Mouse (Mus musculus): ENCODE measurements at regions not wholly inside any gene's neighbourhood (a gene's known extent, or its start where the extent isn't known, plus 50 kb on each side); places are given as distances from the start of the nearest gene placed in this dataset.

DNA sequence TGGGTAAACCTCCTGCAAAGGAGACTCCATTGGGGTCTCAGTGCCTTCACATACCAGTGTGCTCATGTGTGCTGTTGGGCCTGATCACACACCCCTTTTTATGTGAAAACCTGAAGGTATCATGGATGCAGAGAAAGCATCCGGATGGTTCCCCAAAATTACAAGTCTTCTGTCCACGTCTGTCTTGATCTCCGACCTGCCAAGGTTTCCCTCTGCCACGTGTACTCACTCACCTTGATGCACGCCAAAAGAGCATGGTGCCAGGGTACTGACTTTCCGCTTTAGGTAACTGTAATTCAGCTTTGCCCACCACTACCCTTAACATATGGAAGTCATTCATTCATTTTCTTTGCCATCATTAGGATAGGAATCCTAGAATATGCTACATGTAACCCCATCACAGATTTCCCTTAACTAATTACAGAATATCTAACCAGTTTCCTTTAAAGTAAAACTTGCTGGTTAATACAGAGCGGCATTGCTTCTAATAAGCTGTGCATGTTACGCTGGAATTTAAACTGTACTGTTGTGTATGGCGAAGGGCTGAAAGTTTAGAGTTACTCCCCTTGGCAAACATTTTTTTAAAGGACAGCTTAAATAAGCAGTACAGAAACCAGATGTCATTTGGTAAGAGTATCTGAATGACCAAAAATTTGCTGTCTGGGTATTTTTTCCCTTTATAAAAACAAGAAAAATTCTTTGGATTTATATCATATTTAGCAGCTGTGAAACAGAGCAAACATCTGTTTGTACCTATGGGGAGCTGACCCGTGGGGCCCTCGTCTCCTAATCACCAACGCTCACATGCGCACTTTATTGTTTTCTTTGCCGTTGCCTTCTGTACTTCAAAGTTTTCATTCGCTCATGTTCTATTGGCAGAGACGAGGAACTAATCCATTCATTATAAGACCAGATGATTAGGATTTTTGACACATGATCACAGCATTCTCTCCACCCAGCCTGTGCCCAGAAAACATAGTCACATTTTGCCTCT lies 131.4 kb upstream of the Gm15217 start:
- TF ChIP-seq CTCF (IDR thresholded peaks at IDR 0.05; ENCODE audit: low read depth): no peak
- no peak for ATAC-seq
- WGBS: 73% methylated on average over 16 of the region's 16 CpGs
- Histone ChIP-seq H3K9ac (ENCODE audit: low read depth, low read length) (no peak overlapping the region), H3K27ac (ENCODE audit: low read depth, low read length) (no peak overlapping the region), H3K36me3 (ENCODE audit: control insufficient read depth, insufficient read depth) (no peaks in the 10 kb centered on the region), H3K4me3 (ENCODE audit: low read depth, low read length) (no peak overlapping the region), H3K9me3 (ENCODE audit: control insufficient read depth) (no peaks in the 10 kb centered on the region), H3K4me2 (replicated peaks; ENCODE audit: low read depth) (no peak overlapping the region), H3K27me3 (replicated peaks; ENCODE audit: control insufficient read depth, insufficient read depth, low read length) (no peaks in the 10 kb centered on the region), H3K4me1 (replicated peaks; ENCODE audit: control insufficient read depth, insufficient read depth, low read length) (no peaks in the 10 kb centered on the region)

DNA sequence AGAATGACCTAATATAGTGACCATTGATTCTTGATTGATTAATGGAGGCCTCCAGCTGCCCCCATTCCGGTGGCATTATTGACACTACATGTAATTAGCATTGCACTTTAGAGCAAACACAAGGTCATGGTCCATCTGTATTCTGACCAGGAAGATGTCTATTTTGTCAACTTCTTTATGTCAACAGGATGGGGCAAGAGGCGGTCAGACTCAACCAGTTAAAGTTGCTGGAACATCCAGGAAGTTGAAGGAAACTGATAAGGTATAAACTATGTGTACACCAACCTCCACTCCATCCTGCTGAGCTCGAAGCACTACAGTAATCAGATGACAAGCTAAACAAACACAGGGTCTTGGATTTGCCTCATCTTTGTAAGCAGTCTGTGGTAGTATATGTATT lies 130.1 kb upstream of the Gm15217 start:
- ATAC-seq: no peak
- Histone ChIP-seq H3K4me3 (ENCODE audit: low read depth, low read length) (no peak overlapping the region), H3K4me2 (replicated peaks; ENCODE audit: low read depth) (no peak overlapping the region), H3K9me3 (ENCODE audit: control insufficient read depth) (no peaks in the 10 kb centered on the region), H3K36me3 (ENCODE audit: control insufficient read depth, insufficient read depth) (no peaks in the 10 kb centered on the region), H3K27me3 (replicated peaks; ENCODE audit: control insufficient read depth, insufficient read depth, low read length) (no peaks in the 10 kb centered on the region), H3K4me1 (replicated peaks; ENCODE audit: control insufficient read depth, insufficient read depth, low read length) (no peaks in the 10 kb centered on the region), H3K9ac (ENCODE audit: low read depth, low read length) (no peak overlapping the region), H3K27ac (ENCODE audit: low read depth, low read length) (no peak overlapping the region)
- WGBS: 43% methylated on average over 3 of the region's 3 CpGs
- no peak for TF ChIP-seq CTCF (IDR thresholded peaks at IDR 0.05; ENCODE audit: low read depth)

DNA sequence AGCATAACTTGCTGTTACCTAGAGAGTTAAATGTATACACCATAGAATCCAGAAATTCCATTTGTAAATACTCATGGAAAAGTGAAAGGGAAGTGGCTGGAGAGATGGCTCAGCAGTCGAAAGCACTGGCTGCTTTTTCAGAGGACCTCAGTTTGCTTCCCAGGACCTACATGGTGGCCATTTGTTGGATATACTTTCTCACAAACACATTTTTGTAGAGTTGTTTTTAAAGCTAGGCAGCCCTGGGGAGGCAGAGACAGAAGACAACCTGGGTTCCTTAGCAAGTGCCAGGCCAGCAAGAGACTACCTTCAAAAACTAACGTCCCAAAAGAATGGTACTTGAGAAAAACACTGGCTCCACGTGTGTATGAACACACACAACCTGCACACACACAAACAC lies 124.0 kb upstream of the Gm15217 start:
- 52% methylated on average over 3 of the region's 3 CpGs for WGBS
- Histone ChIP-seq H3K4me2 (replicated peaks; ENCODE audit: low read depth) (no peak overlapping the region), H3K9ac (ENCODE audit: low read depth, low read length) (no peak overlapping the region), H3K4me1 (replicated peaks; ENCODE audit: control insufficient read depth, insufficient read depth, low read length) (no peaks in the 10 kb centered on the region), H3K27me3 (replicated peaks; ENCODE audit: control insufficient read depth, insufficient read depth, low read length) (no peaks in the 10 kb centered on the region), H3K36me3 (ENCODE audit: control insufficient read depth, insufficient read depth) (no peaks in the 10 kb centered on the region), H3K4me3 (ENCODE audit: low read depth, low read length) (no peak overlapping the region), H3K27ac (ENCODE audit: low read depth, low read length) (no peak overlapping the region), H3K9me3 (ENCODE audit: control insufficient read depth) (no peaks in the 10 kb centered on the region)
- no peak for ATAC-seq
- no peak for TF ChIP-seq CTCF (IDR thresholded peaks at IDR 0.05; ENCODE audit: low read depth)

DNA sequence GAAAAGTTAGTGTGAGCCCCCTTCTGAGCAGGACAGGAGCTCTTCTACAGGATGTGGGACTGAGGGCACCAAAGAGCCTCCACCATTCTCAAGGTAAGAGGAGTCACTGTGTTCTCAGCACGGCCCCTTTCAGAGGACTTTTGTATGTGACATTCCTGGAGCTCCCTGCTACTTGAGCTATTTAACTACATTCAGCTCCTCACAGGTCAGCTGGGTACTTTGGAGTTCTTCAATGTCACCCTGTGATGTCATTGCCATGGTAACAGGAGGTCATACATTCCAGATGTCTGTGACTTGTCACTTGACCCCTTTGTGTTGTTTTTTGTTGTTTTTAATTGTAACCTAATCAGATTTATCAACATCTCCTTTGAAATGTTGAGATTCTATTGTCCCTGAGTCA lies 122.9 kb upstream of the Gm15217 start:
- TF ChIP-seq CTCF (IDR thresholded peaks at IDR 0.05; ENCODE audit: low read depth): no peak
- no peaks in the 10 kb centered on the region for H3K27me3 ChIP-seq (replicated peaks; ENCODE audit: control insufficient read depth, insufficient read depth, low read length)
- no peak overlapping the region for H3K9ac ChIP-seq (ENCODE audit: low read depth, low read length)
- ATAC-seq: no peak
- WGBS: 27% methylated on average over 1 of the region's 1 CpGs
- H3K9me3 ChIP-seq (ENCODE audit: control insufficient read depth): no peaks in the 10 kb centered on the region
- no peaks in the 10 kb centered on the region for H3K36me3 ChIP-seq (ENCODE audit: control insufficient read depth, insufficient read depth)
- H3K4me2 ChIP-seq (replicated peaks; ENCODE audit: low read depth): no peak overlapping the region
- H3K4me1 ChIP-seq (replicated peaks; ENCODE audit: control insufficient read depth, insufficient read depth, low read length): no peaks in the 10 kb centered on the region
- no peak overlapping the region for H3K27ac ChIP-seq (ENCODE audit: low read depth, low read length)
- no peak overlapping the region for H3K4me3 ChIP-seq (ENCODE audit: low read depth, low read length)

DNA sequence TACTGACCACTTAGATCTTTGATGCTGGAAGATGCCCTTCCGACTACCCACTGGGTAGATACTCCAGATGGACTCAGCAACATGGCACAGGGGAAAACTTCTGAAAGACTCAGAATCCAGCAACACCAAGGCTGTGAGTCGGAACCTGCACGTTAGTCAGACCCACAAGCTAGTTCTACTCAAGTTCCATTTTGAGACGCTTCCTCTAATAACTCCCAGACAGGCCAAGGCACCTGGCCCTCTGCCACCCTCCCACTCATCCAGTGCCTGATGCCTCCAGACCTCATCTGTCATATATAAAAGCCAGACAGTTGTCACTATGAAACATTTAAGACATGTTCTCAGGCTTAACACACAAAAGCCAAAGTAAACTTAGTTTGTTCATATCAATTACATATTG lies 121.9 kb upstream of the Gm15217 start:
- no peak for TF ChIP-seq CTCF (IDR thresholded peaks at IDR 0.05; ENCODE audit: low read depth)
- no peak for ATAC-seq
- Histone ChIP-seq H3K27me3 (replicated peaks; ENCODE audit: control insufficient read depth, insufficient read depth, low read length) (no peaks in the 10 kb centered on the region), H3K4me2 (replicated peaks; ENCODE audit: low read depth) (no peak overlapping the region), H3K4me3 (ENCODE audit: low read depth, low read length) (no peak overlapping the region), H3K9ac (ENCODE audit: low read depth, low read length) (no peak overlapping the region), H3K4me1 (replicated peaks; ENCODE audit: control insufficient read depth, insufficient read depth, low read length) (no peaks in the 10 kb centered on the region), H3K9me3 (ENCODE audit: control insufficient read depth) (no peaks in the 10 kb centered on the region), H3K36me3 (ENCODE audit: control insufficient read depth, insufficient read depth) (no peaks in the 10 kb centered on the region), H3K27ac (ENCODE audit: low read depth, low read length) (no peak overlapping the region)
- WGBS: 82% methylated on average over 4 of the region's 4 CpGs

DNA sequence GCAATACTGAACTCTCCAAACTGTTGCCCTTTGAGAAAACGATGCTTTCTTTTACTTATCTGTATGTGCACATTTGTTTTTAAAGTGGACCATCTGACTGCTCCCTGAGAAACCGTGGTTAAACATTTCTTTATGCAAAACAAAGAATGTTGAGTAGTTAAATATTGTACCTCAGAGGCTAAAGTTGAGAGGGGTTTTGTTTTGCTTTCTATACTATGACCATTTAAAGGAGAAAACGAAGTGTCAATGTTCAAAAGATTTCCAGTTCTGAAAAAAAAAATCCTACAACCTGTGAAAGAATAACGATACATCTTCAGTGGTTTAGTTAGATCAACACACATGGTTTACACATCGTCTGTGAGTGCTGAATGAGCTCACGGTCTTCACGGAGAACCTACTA lies 120.7 kb upstream of the Gm15217 start:
- WGBS: 56% methylated on average over 7 of the region's 7 CpGs
- Histone ChIP-seq H3K4me2 (replicated peaks; ENCODE audit: low read depth) (no peak overlapping the region), H3K9me3 (ENCODE audit: control insufficient read depth) (no peaks in the 10 kb centered on the region), H3K27me3 (replicated peaks; ENCODE audit: control insufficient read depth, insufficient read depth, low read length) (no peaks in the 10 kb centered on the region), H3K4me1 (replicated peaks; ENCODE audit: control insufficient read depth, insufficient read depth, low read length) (no peaks in the 10 kb centered on the region), H3K27ac (ENCODE audit: low read depth, low read length) (no peak overlapping the region), H3K9ac (ENCODE audit: low read depth, low read length) (no peak overlapping the region), H3K4me3 (ENCODE audit: low read depth, low read length) (no peak overlapping the region), H3K36me3 (ENCODE audit: control insufficient read depth, insufficient read depth) (no peaks in the 10 kb centered on the region)
- no peak for TF ChIP-seq CTCF (IDR thresholded peaks at IDR 0.05; ENCODE audit: low read depth)
- ATAC-seq: no peak

Data from intestine, postnatal 0 days (tissue).